In the genomic region with DNA sequence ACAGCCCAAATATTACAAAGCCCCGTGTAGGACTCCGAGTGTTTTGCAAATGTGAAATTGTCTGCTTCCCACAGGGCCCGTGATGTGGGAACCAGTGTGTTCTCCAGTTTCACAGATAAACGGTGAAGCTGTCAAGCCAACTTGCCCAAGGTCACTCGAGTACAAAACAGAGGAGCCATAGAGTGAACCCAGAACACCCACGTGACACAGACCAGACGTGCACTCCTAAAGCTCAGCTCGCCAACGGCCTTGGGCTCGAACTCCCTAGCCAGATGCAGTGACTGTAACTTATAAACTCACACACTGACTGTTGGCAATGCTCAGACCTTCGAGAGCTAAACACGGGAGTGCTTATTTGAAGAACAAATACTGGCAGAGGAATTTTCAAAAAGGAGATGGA, we compare ENCODE assay signal across 22 mouse cellular contexts. TPM values are rescaled to one million over a fixed set of nuclear protein-coding genes. Genes with fewer than 3 reads are reported as not detected.
DNase-seq lines count a peak whose midpoint lies in the region; ATAC-seq and TF ChIP-seq lines count a peak whose summit lies in the region.
"Had no signal": no experiment of that assay in that cellular context is flagged by ENCODE, and none has a peak within 500 bp of the region (broad histone marks: within the 10 kb centered on the region; RNA-seq: fewer than 3 reads in every experiment).

No protein-coding gene starts in this region.

- WGBS in liver, adult 2 months, result 18% methylated on average over 12 of the region's 12 CpGs
- WGBS in liver, embryonic 12.5 days (ENCODE audit: insufficient replicate concordance), result 60% methylated on average over 12 of the region's 12 CpGs
- 42% methylated on average over 12 of the region's 12 CpGs for WGBS in embryonic facial prominence, embryonic 14.5 days
- WGBS in hindbrain, embryonic 16.5 days, result 75% methylated on average over 12 of the region's 12 CpGs
- WGBS in forebrain, embryonic 15.5 days, result 81% methylated on average over 12 of the region's 12 CpGs

- H3K79me2 ChIP-seq in liver, adult 2 months (ENCODE audit: control insufficient read depth, insufficient read depth, low read length), result peaks cover 4% of the 10 kb centered on the region; the same call in 1 of the 2 replicates

- peak; percentile 19 to 22 for DNase-seq in adrenal gland, postnatal 36 days
- no peak for DNase-seq in adrenal gland, adult 8-10 months
- peak; percentile 86 for DNase-seq in liver, adult 2 months (ENCODE audit: extremely low read depth, low read depth, low spot score)
- no peak for DNase-seq in embryonic facial prominence, embryonic 14.5 days (ENCODE audit: low spot score)
- DNase-seq in testis, postnatal 10 days (ENCODE audit: low spot score), result peak; percentile 54
- DNase-seq: cerebellum, postnatal 10 days; forebrain, postnatal 0 days; gastrocnemius, postnatal 14 days; kidney, adult 8-10 months; kidney, postnatal 4 days; layer of hippocampus, postnatal 36 days; lung, embryonic 14.5 days; midbrain, embryonic 14.5 days; spleen, adult 18-20 months; thymus, postnatal 4 days had no signal

- TF ChIP-seq POLR2A in liver, adult 2 months (IDR thresholded peaks at IDR 0.05; ENCODE audit: extremely low read depth, insufficient read depth, low read length), result no peak

- H3K9me3 ChIP-seq in liver, embryonic 12.5 days (replicated peaks), result peaks cover 13% of the 10 kb centered on the region
- peaks cover 9% of the 10 kb centered on the region for H3K9me3 ChIP-seq in embryonic facial prominence, embryonic 14.5 days (ENCODE audit: control insufficient read depth, low read length)
- H3K9me3 ChIP-seq in hindbrain, embryonic 16.5 days (ENCODE audit: control insufficient read depth, low read length), result peaks cover 8% of the 10 kb centered on the region
- H3K9me3 ChIP-seq in forebrain, embryonic 15.5 days, result no peaks in the 10 kb centered on the region

- H3K36me3 ChIP-seq in liver, adult 2 months (ENCODE audit: control insufficient read depth, insufficient read depth, low read length), result 0 out of 2 replicates have a peak, but pooled peaks cover 3% of the 10 kb centered on the region
- H3K36me3 ChIP-seq in liver, embryonic 12.5 days, result no peaks in the 10 kb centered on the region
- H3K36me3 ChIP-seq in embryonic facial prominence, embryonic 14.5 days (ENCODE audit: control insufficient read depth, insufficient read depth, low read length), result no peaks in the 10 kb centered on the region
- no peaks in the 10 kb centered on the region for H3K36me3 ChIP-seq in hindbrain, embryonic 16.5 days (ENCODE audit: control insufficient read depth, insufficient read depth, low read length)
- no peaks in the 10 kb centered on the region for H3K36me3 ChIP-seq in forebrain, embryonic 15.5 days
- H3K36me3 ChIP-seq: embryonic facial prominence, embryonic 13.5 days; hindbrain, embryonic 13.5 days; limb, embryonic 13.5 days had no signal

- H3K4me1 ChIP-seq in liver, adult 2 months (ENCODE audit: control insufficient read depth, insufficient read depth, low read length), result peaks cover 17% of the 10 kb centered on the region
- peaks cover 19% of the 10 kb centered on the region; the same call in 1 of the 2 replicates for H3K4me1 ChIP-seq in liver, embryonic 12.5 days
- peaks cover 16% of the 10 kb centered on the region for H3K4me1 ChIP-seq in embryonic facial prominence, embryonic 14.5 days (ENCODE audit: control insufficient read depth, insufficient read depth, low read length)
- H3K4me1 ChIP-seq in hindbrain, embryonic 16.5 days (ENCODE audit: control insufficient read depth, insufficient read depth, low read depth, low read length), result peaks cover 3% of the 10 kb centered on the region; the same call in 1 of the 2 replicates
- H3K4me1 ChIP-seq in forebrain, embryonic 15.5 days, result peaks cover 7% of the 10 kb centered on the region; the same call in 1 of the 2 replicates

- H3K4me2 ChIP-seq in liver, embryonic 12.5 days, result no peak overlapping the region
- no peak overlapping the region for H3K4me2 ChIP-seq in embryonic facial prominence, embryonic 14.5 days (ENCODE audit: low read depth, low read length)
- H3K4me2 ChIP-seq in hindbrain, embryonic 16.5 days (ENCODE audit: low read length), result no peak overlapping the region
- H3K4me2 ChIP-seq in forebrain, embryonic 15.5 days (replicated peaks), result no peak overlapping the region
- H3K4me2 ChIP-seq: embryonic facial prominence, embryonic 13.5 days; hindbrain, embryonic 13.5 days; lung, embryonic 14.5 days had no signal

- H3K9ac ChIP-seq in liver, adult 2 months (ENCODE audit: low read depth, low read length), result peak overlapping the region; percentile 10; the same call in 1 of the 2 replicates
- no peak overlapping the region for H3K9ac ChIP-seq in liver, embryonic 12.5 days
- no peak overlapping the region for H3K9ac ChIP-seq in embryonic facial prominence, embryonic 14.5 days (ENCODE audit: low read depth, low read length)
- H3K9ac ChIP-seq in hindbrain, embryonic 16.5 days (ENCODE audit: low read depth, low read length), result no peak overlapping the region
- no peak overlapping the region for H3K9ac ChIP-seq in forebrain, embryonic 15.5 days (replicated peaks)
- H3K9ac ChIP-seq: forebrain, postnatal 0 days; hindbrain, embryonic 13.5 days; limb, embryonic 13.5 days; lung, embryonic 14.5 days had no signal

- TF ChIP-seq CTCF in liver, adult 2 months (IDR thresholded peaks at IDR 0.05; ENCODE audit: low read depth, low read length), result no peak

- peak overlapping the region; percentile 81 for H3K27ac ChIP-seq in liver, adult 2 months (replicated peaks; ENCODE audit: insufficient read depth, low read depth, low read length)
- no peak overlapping the region for H3K27ac ChIP-seq in liver, embryonic 12.5 days
- no peak overlapping the region for H3K27ac ChIP-seq in embryonic facial prominence, embryonic 14.5 days (replicated peaks; ENCODE audit: low read depth, low read length)
- no peak overlapping the region for H3K27ac ChIP-seq in hindbrain, embryonic 16.5 days (ENCODE audit: low read depth, low read length)
- H3K27ac ChIP-seq in forebrain, embryonic 15.5 days (replicated peaks), result no peak overlapping the region
- H3K27ac ChIP-seq: embryonic facial prominence, embryonic 13.5 days; hindbrain, embryonic 13.5 days; limb, embryonic 13.5 days had no signal

- no peaks in the 10 kb centered on the region for H3K27me3 ChIP-seq in liver, adult 2 months (ENCODE audit: control insufficient read depth, insufficient read depth, low read length)
- peaks cover 15% of the 10 kb centered on the region for H3K27me3 ChIP-seq in liver, embryonic 12.5 days (replicated peaks)
- no peaks in the 10 kb centered on the region for H3K27me3 ChIP-seq in embryonic facial prominence, embryonic 14.5 days (replicated peaks; ENCODE audit: control insufficient read depth, insufficient read depth, low read length)
- no peaks in the 10 kb centered on the region for H3K27me3 ChIP-seq in hindbrain, embryonic 16.5 days (replicated peaks; ENCODE audit: control insufficient read depth, insufficient read depth, low read length)
- H3K27me3 ChIP-seq in forebrain, embryonic 15.5 days, result no peaks in the 10 kb centered on the region
- H3K27me3 ChIP-seq: embryonic facial prominence, embryonic 13.5 days; limb, embryonic 13.5 days had no signal

- ATAC-seq in liver, embryonic 12.5 days, result no peak
- ATAC-seq in embryonic facial prominence, embryonic 14.5 days (ENCODE audit: low read depth), result peak; percentile 51; the same call in 1 of the 2 replicates
- ATAC-seq in hindbrain, embryonic 16.5 days, result no peak
- no peak for ATAC-seq in forebrain, embryonic 15.5 days (replicated peaks)
- ATAC-seq: activated CD4-positive, CD25-positive, alpha-beta regulatory T cell, adult 4 months; forebrain, postnatal 0 days had no signal

- no peak overlapping the region for H3K4me3 ChIP-seq in liver, adult 2 months (ENCODE audit: insufficient read depth, low read depth, low read length)
- H3K4me3 ChIP-seq in liver, embryonic 12.5 days, result no peak overlapping the region
- no peak overlapping the region for H3K4me3 ChIP-seq in embryonic facial prominence, embryonic 14.5 days (ENCODE audit: low read depth, low read length)
- H3K4me3 ChIP-seq in hindbrain, embryonic 16.5 days (ENCODE audit: low read length), result no peak overlapping the region
- no peak overlapping the region for H3K4me3 ChIP-seq in forebrain, embryonic 15.5 days
- H3K4me3 ChIP-seq: embryonic facial prominence, embryonic 13.5 days; hindbrain, embryonic 13.5 days; limb, embryonic 13.5 days had no signal

RNA-seq across cellular contexts. Expression of gene Slc38a4, which starts 5.3 kb away (rescaled TPM):
- 1 to 10 TPM; 3.4 to 6.0 TPM for total RNA-seq in adrenal gland, postnatal 36 days (2021)
- 1 to 10 TPM; 4.0 to 6.1 (median 4.8) TPM for total RNA-seq in adrenal gland, adult 8-10 months (2022)
- total RNA-seq in liver, adult 2 months (2014; rRNA removed), result 1,197 and 1,621 TPM in 2 replicates
- polyA plus RNA-seq in liver, adult 2 months (2012; rRNA removed), result 659 and 663 TPM in 2 replicates
- polyA plus RNA-seq in liver, embryonic 12.5 days (2016; fragmentation: Nextera tagmentation; extraction: Ambion mirVana), result 43.1 and 45.1 TPM in 2 replicates
- 89.0 and 93.5 TPM in 2 replicates for polyA plus RNA-seq in embryonic facial prominence, embryonic 14.5 days (2014; fragmentation: Nextera tagmentation; extraction: Ambion mirVana)
- 2.8 and 5.3 TPM in 2 replicates for polyA plus RNA-seq in hindbrain, embryonic 16.5 days (2015; fragmentation: Nextera tagmentation; extraction: Ambion mirVana)
- 2.4 and 3.0 TPM in 2 replicates for polyA plus RNA-seq in forebrain, embryonic 15.5 days (2015; fragmentation: Nextera tagmentation; extraction: Ambion mirVana)
- polyA plus RNA-seq: activated CD4-positive, CD25-positive, alpha-beta regulatory T cell, adult 4 months had no signal

Comparison
In these comparisons a context has a peak if more than half of its experiments do, and no peak if none do; other contexts are left out.
1. DNase-seq: peak in adrenal gland, postnatal 36 days (2 of 2), liver, adult 2 months (single experiment) and testis, postnatal 10 days (single experiment); none in adrenal gland, adult 8-10 months (single experiment) and embryonic facial prominence, embryonic 14.5 days (single experiment).